Mouse (Mus musculus): ENCODE data around the gene Gas2l2.

DNA sequence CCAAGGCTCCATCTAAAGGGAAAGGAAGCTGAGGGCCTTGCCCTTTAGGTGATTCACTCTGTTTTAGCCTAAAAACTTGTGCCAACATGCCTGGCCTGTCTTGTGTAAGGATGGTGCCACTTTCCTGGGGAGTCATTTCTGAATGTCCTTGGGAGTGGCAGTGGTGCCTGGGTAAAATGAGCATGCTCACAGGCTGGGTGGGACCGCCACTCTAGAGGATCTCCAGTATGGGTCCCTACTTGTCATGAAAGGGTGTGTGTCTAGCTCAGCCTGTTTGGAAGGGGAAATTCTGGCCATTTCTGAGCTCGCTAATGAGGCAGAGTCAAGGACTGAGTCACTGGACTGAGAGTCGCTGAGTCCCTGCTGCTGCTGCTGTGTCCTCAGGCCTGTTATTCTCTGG is 26.4 kb upstream of the Gas2l2 start:
- TF ChIP-seq CTCF (IDR thresholded peaks at IDR 0.05; ENCODE audit: low read depth, low read length) (no peak), EP300 (IDR thresholded peaks at IDR 0.05; ENCODE audit: insufficient read depth, low read depth, low read length) (no peak), POLR2A (IDR thresholded peaks at IDR 0.05; ENCODE audit: insufficient read depth, low read length) (no peak)
